8 mouse cellular contexts compared by ENCODE assay signal in genomic region chr3:51288880-51289821, GRCm38 (mm10). TPM values are rescaled to one million over a fixed set of nuclear protein-coding genes. Genes with fewer than 3 reads are reported as not detected.
DNase-seq lines count a peak whose midpoint lies in the region; ATAC-seq and TF ChIP-seq lines count a peak whose summit lies in the region.

No protein-coding gene starts in this region.

- WGBS in heart, embryonic 11.5 days (ENCODE audit: insufficient replicate concordance), result 52% methylated on average over 11 of the region's 11 CpGs
- WGBS in limb, embryonic 10.5 days, result 58% methylated on average over 11 of the region's 11 CpGs
- WGBS in midbrain, postnatal 0 days, result 52% methylated on average over 11 of the region's 11 CpGs

- no peak for ATAC-seq in heart, embryonic 11.5 days (replicated peaks; ENCODE audit: insufficient number of reproducible peaks, low FRiP score, low TSS enrichment)
- ATAC-seq in midbrain, postnatal 0 days (ENCODE audit: low FRiP score), result no peak

- H3K4me1 ChIP-seq in heart, embryonic 11.5 days (ENCODE audit: control insufficient read depth, insufficient read depth, low read length), result 0 out of 2 replicates have a peak, but pooled peaks cover 4% of the 10 kb centered on the region
- H3K4me1 ChIP-seq in limb, embryonic 10.5 days, result no peaks in the 10 kb centered on the region
- H3K4me1 ChIP-seq in midbrain, postnatal 0 days (ENCODE audit: insufficient read depth, low read length), result no peaks in the 10 kb centered on the region

- peak; percentile 89 for TF ChIP-seq CTCF in midbrain, postnatal 0 days (IDR thresholded peaks at IDR 0.05)

- no peaks in the 10 kb centered on the region for H3K36me3 ChIP-seq in heart, embryonic 11.5 days (ENCODE audit: control insufficient read depth, insufficient read depth, low read length)
- peaks cover 8% of the 10 kb centered on the region; the same call in 1 of the 2 replicates for H3K36me3 ChIP-seq in limb, embryonic 10.5 days
- no peaks in the 10 kb centered on the region for H3K36me3 ChIP-seq in midbrain, postnatal 0 days (ENCODE audit: insufficient read depth, low read length)

- H3K4me2 ChIP-seq in heart, embryonic 11.5 days, result no peak overlapping the region
- H3K4me2 ChIP-seq in midbrain, postnatal 0 days (ENCODE audit: low read depth, low read length, poor library complexity, severe bottlenecking), result no peak overlapping the region

- no peaks in the 10 kb centered on the region for H3K27me3 ChIP-seq in heart, embryonic 11.5 days (ENCODE audit: control insufficient read depth, insufficient read depth, low read length)
- no peaks in the 10 kb centered on the region for H3K27me3 ChIP-seq in limb, embryonic 10.5 days (ENCODE audit: low read depth, poor library complexity, severe bottlenecking)
- no peaks in the 10 kb centered on the region for H3K27me3 ChIP-seq in midbrain, postnatal 0 days (ENCODE audit: insufficient read depth, low read length)

- no peak overlapping the region for H3K4me3 ChIP-seq in heart, embryonic 11.5 days (ENCODE audit: low read depth, low read length)
- H3K4me3 ChIP-seq in limb, embryonic 10.5 days, result no peak overlapping the region
- H3K4me3 ChIP-seq in midbrain, postnatal 0 days (ENCODE audit: low read depth, low read length), result no peak overlapping the region

- no peaks in the 10 kb centered on the region for H3K9me3 ChIP-seq in heart, embryonic 11.5 days (replicated peaks; ENCODE audit: control insufficient read depth, low read length)
- no peaks in the 10 kb centered on the region for H3K9me3 ChIP-seq in limb, embryonic 10.5 days (replicated peaks)
- H3K9me3 ChIP-seq in midbrain, postnatal 0 days (ENCODE audit: low read length), result no peaks in the 10 kb centered on the region

- DNase-seq in heart, adult 11 months, result peak; percentile 95
- DNase-seq in cerebellum, postnatal 4 days (ENCODE audit: low spot score in 2 of 2), result peak; percentile 70 to 81
- peak; percentile 70 to 72 for DNase-seq in gastrocnemius, adult 8-10 months (ENCODE audit: low spot score in 2 of 2)
- peak; percentile 84 for DNase-seq in kidney, adult 18-20 months
- peak; percentile 85 for DNase-seq in limb, embryonic 10.5 days (ENCODE audit: low spot score)
- DNase-seq in midbrain, postnatal 0 days (ENCODE audit: low spot score), result peak; percentile 93
- DNase-seq in spleen, postnatal 14 days (ENCODE audit: low spot score in 2 of 2), result peak; percentile 52 to 72

- H3K27ac ChIP-seq in heart, embryonic 11.5 days (ENCODE audit: low read depth, low read length), result no peak overlapping the region
- H3K27ac ChIP-seq in limb, embryonic 10.5 days, result peak overlapping the region; percentile 85
- H3K27ac ChIP-seq in midbrain, postnatal 0 days (ENCODE audit: low read depth, low read length), result no peak overlapping the region

- no peak overlapping the region for H3K9ac ChIP-seq in heart, embryonic 11.5 days (ENCODE audit: low read depth, low read length)
- H3K9ac ChIP-seq in midbrain, postnatal 0 days (replicated peaks; ENCODE audit: low read length, poor library complexity, severe bottlenecking), result no peak overlapping the region

RNA-seq across cellular contexts. Expression of gene Elf2, which starts 51.3 kb away (rescaled TPM):
- 44.5 and 48.2 TPM in 2 replicates for polyA plus RNA-seq in heart, embryonic 11.5 days (2014; fragmentation: Nextera tagmentation; extraction: Ambion mirVana)
- 10 to 100 TPM; 45.1 to 52.6 (median 48.5) TPM for total RNA-seq in gastrocnemius, adult 8-10 months (2022)
- polyA plus RNA-seq in limb, embryonic 10.5 days (2016; fragmentation: Nextera tagmentation; extraction: Ambion mirVana), result 39.8 and 44.3 TPM in 2 replicates
- 38.7 and 45.6 TPM in 2 replicates for total RNA-seq in midbrain, postnatal 0 days (2014; rRNA removed)
- 22.2 and 26.1 TPM in 2 replicates for polyA plus RNA-seq in midbrain, postnatal 0 days (2015; fragmentation: Nextera tagmentation; extraction: Ambion mirVana)
